Mouse (Mus musculus) midbrain, embryonic 12.5 days (tissue): ENCODE data around the gene Ttll9. TPM values are rescaled to one million over a fixed set of nuclear protein-coding genes. Genes with fewer than 3 reads are reported as not detected.
A peak's percentile ranks its signal among the peaks of the same experiment; 100 is the strongest.

Source experiments
- ATAC-seq: fragments of 200-750 bp; cut with Nextera tagmentation; 2 replicates; pipeline ENCODE4 v1.8.0; 2017; ENCODE audit warnings: low read depth, moderate TSS enrichment, moderate library complexity; ENCODE audit not compliant: low FRiP score
- H3K27ac ChIP-seq: fragments of 300-500 bp; sonication (generic); replicated peaks from 2 replicates; pipeline ENCODE4 v1.5.1; 2016; ENCODE audit warnings: mild to moderate bottlenecking
- H3K27me3 ChIP-seq: fragments of 300-500 bp; sonication (generic); 2 replicates; pipeline ENCODE4 v1.6.1; 2016; ENCODE audit warnings: mild to moderate bottlenecking
- H3K36me3 ChIP-seq: fragments of 300-500 bp; sonication (generic); 2 replicates; pipeline ENCODE4 v1.6.1; 2016
- H3K4me1 ChIP-seq: fragments of 300-500 bp; sonication (generic); 2 replicates; pipeline ENCODE4 v1.6.1; 2016
- H3K4me2 ChIP-seq: fragments of 300-500 bp; sonication (generic); replicated peaks from 2 replicates; pipeline ENCODE4 v1.6.1; 2016; ENCODE audit warnings: mild to moderate bottlenecking, moderate library complexity
- H3K4me3 ChIP-seq: fragments of 300-500 bp; sonication (generic); 2 replicates; pipeline ENCODE4 v1.5.1; 2016; ENCODE audit warnings: mild to moderate bottlenecking
- H3K9ac ChIP-seq: fragments of 300-500 bp; sonication (generic); replicated peaks from 2 replicates; pipeline ENCODE4 v1.6.1; 2016; ENCODE audit warnings: mild to moderate bottlenecking, moderate library complexity
- H3K9me3 ChIP-seq: fragments of 300-500 bp; sonication (generic); 2 replicates; pipeline ENCODE4 v1.6.1; 2016; ENCODE audit warnings: mild to moderate bottlenecking
- WGBS: fragments of 180-500 bp; shearing (Covaris S2); methylation state at CpG from one replicate; pipeline ENCODE4 v1.1.7; 2016; 5-methylcytosine and 5-hydroxymethylcytosine counted together
- polyA plus RNA-seq: library from polyadenylated mRNA; unstranded; fragments of >200 nt; fragmentation: Nextera tagmentation; extraction: Ambion mirVana; gene quantifications from 2 replicates; pipeline ENCODE4 v1.2.1, GENCODE M21; 2016

Ttll9 gene
- polyA plus RNA-seq, 1 experiment from 2014 or later: 1.7 TPM

GRCm38 (mm10) chr2:152991529-152991928, 29.2 kb downstream of the Ttll9 start:
- no peak for ATAC-seq
- Histone ChIP-seq H3K27me3 (no peaks in the 10 kb centered on the region), H3K27ac (no peak overlapping the region), H3K9ac (no peak overlapping the region), H3K4me3 (no peak overlapping the region), H3K36me3 (no peaks in the 10 kb centered on the region), H3K4me1 (no peaks in the 10 kb centered on the region), H3K4me2 (no peak overlapping the region), H3K9me3 (no peaks in the 10 kb centered on the region)
- WGBS: 97% methylated on average over 9 of the region's 9 CpGs

GRCm38 (mm10) chr2:152997046-152997445, 34.8 kb downstream of the Ttll9 start:
- H3K36me3 ChIP-seq: no peaks in the 10 kb centered on the region
- H3K4me1 ChIP-seq: no peaks in the 10 kb centered on the region
- H3K9ac ChIP-seq: no peak overlapping the region
- H3K9me3 ChIP-seq: no peaks in the 10 kb centered on the region
- no peak overlapping the region for H3K4me3 ChIP-seq
- WGBS: 80% methylated on average over 4 of the region's 4 CpGs
- peaks cover 4% of the 10 kb centered on the region; the same call in 1 of the 2 replicates for H3K27me3 ChIP-seq
- no peak for ATAC-seq
- H3K4me2 ChIP-seq: no peak overlapping the region
- H3K27ac ChIP-seq: no peak overlapping the region

GRCm38 (mm10) chr2:153002492-153003248, 40.4 kb downstream of the Ttll9 start:
- WGBS: 83% methylated on average over 15 of the region's 15 CpGs
- peaks cover 4% of the 10 kb centered on the region; the same call in 1 of the 2 replicates for H3K27me3 ChIP-seq
- no peak overlapping the region for H3K9ac ChIP-seq
- H3K4me2 ChIP-seq: no peak overlapping the region
- peaks cover 12% of the 10 kb centered on the region for H3K36me3 ChIP-seq
- H3K4me1 ChIP-seq: peaks cover 11% of the 10 kb centered on the region
- H3K4me3 ChIP-seq: no peak overlapping the region
- H3K27ac ChIP-seq: no peak overlapping the region
- H3K9me3 ChIP-seq: no peaks in the 10 kb centered on the region
- no peak for ATAC-seq

- no peak overlapping the region for H3K4me3 ChIP-seq
- 0 out of 2 replicates have a peak, but pooled peaks have one; percentile 27 for ATAC-seq
- no peaks in the 10 kb centered on the region for H3K27me3 ChIP-seq
- H3K9me3 ChIP-seq: no peaks in the 10 kb centered on the region
- peaks cover 11% of the 10 kb centered on the region for H3K4me1 ChIP-seq
- H3K27ac ChIP-seq: peak overlapping the region; percentile 15
- 46% methylated on average over 13 of the region's 13 CpGs for WGBS
- H3K9ac ChIP-seq: no peak overlapping the region
- H3K4me2 ChIP-seq: no peak overlapping the region
- H3K36me3 ChIP-seq: peaks cover 23% of the 10 kb centered on the region
Observed at GRCm38 (mm10) chr2:153003681-153004338, 41.5 kb downstream of the Ttll9 start.

- peaks cover 11% of the 10 kb centered on the region for H3K4me1 ChIP-seq
- 87% methylated on average over 3 of the region's 3 CpGs for WGBS
- no peaks in the 10 kb centered on the region for H3K9me3 ChIP-seq
- H3K4me3 ChIP-seq: no peak overlapping the region
- H3K9ac ChIP-seq: no peak overlapping the region
- H3K36me3 ChIP-seq: peaks cover 44% of the 10 kb centered on the region
- H3K4me2 ChIP-seq: no peak overlapping the region
- no peak overlapping the region for H3K27ac ChIP-seq
- no peaks in the 10 kb centered on the region for H3K27me3 ChIP-seq
- no peak for ATAC-seq
Observed at GRCm38 (mm10) chr2:153005981-153006380, 43.7 kb downstream of the Ttll9 start.

- Histone ChIP-seq H3K27me3 (no peaks in the 10 kb centered on the region), H3K36me3 (peaks cover 70% of the 10 kb centered on the region), H3K9me3 (no peaks in the 10 kb centered on the region), H3K27ac (no peak overlapping the region), H3K9ac (no peak overlapping the region), H3K4me2 (no peak overlapping the region), H3K4me1 (peaks cover 10% of the 10 kb centered on the region), H3K4me3 (no peak overlapping the region)
- 91% methylated on average over 12 of the region's 12 CpGs for WGBS
- no peak for ATAC-seq
Observed at GRCm38 (mm10) chr2:153009192-153009973, 47.1 kb downstream of the Ttll9 start.

GRCm38 (mm10) chr2:153013724-153014515, 51.6 kb downstream of the Ttll9 start:
- WGBS: 94% methylated on average over 11 of the region's 11 CpGs

GRCm38 (mm10) chr2:153014758-153015593, 52.7 kb downstream of the Ttll9 start, which contains the start of gene Pdrg1:
Gene Pdrg1 (minus strand): TSS chr2:153015427.
- peak within 1 kb of the TSS; percentile 93 for H3K4me3 ChIP-seq
- no peaks in the 10 kb centered on the region for H3K9me3 ChIP-seq
- H3K9ac ChIP-seq: peak within 1 kb of the TSS; percentile 90
- H3K4me2 ChIP-seq: peak within 1 kb of the TSS; percentile 98
- ATAC-seq: peak; percentile 94
- 1% methylated on average over 54 of the region's 54 CpGs for WGBS
- H3K27ac ChIP-seq: no peak within 1 kb of the TSS
- peaks cover 35% of the 10 kb centered on the region for H3K36me3 ChIP-seq
- peaks cover 20% of the 10 kb centered on the region for H3K4me1 ChIP-seq
- peaks cover 18% of the 10 kb centered on the region; the same call in 1 of the 2 replicates for H3K27me3 ChIP-seq

More at GRCm38 (mm10) chr2:153013724-153014515, 51.6 kb downstream of the Ttll9 start:
- peaks cover 20% of the 10 kb centered on the region for H3K4me1 ChIP-seq
- peak overlapping the region; percentile 98 for H3K4me2 ChIP-seq
- peaks cover 46% of the 10 kb centered on the region for H3K36me3 ChIP-seq
- peak overlapping the region; percentile 90; the same call in 1 of the 2 replicates for H3K9ac ChIP-seq
- no peaks in the 10 kb centered on the region for H3K9me3 ChIP-seq
- H3K27ac ChIP-seq: no peak overlapping the region
- no peak for ATAC-seq
- H3K4me3 ChIP-seq: peak overlapping the region; percentile 93
- H3K27me3 ChIP-seq: peaks cover 12% of the 10 kb centered on the region; the same call in 1 of the 2 replicates

- Histone ChIP-seq H3K9me3 (no peaks in the 10 kb centered on the region), H3K4me3 (no peak overlapping the region), H3K27ac (no peak overlapping the region), H3K4me2 (peak overlapping the region; percentile 98), H3K27me3 (peaks cover 23% of the 10 kb centered on the region; the same call in 1 of the 2 replicates), H3K9ac (no peak overlapping the region), H3K4me1 (peaks cover 20% of the 10 kb centered on the region), H3K36me3 (peaks cover 27% of the 10 kb centered on the region)
- ATAC-seq: no peak
- 44% methylated on average over 7 of the region's 8 CpGs for WGBS
Observed at GRCm38 (mm10) chr2:153015804-153016203, 53.5 kb downstream of the Ttll9 start.

- no peak for ATAC-seq
- Histone ChIP-seq H3K36me3 (peaks cover 18% of the 10 kb centered on the region), H3K4me2 (no peak overlapping the region), H3K27me3 (peaks cover 23% of the 10 kb centered on the region; the same call in 1 of the 2 replicates), H3K9me3 (no peaks in the 10 kb centered on the region), H3K4me1 (peaks cover 20% of the 10 kb centered on the region), H3K4me3 (no peak overlapping the region), H3K9ac (no peak overlapping the region), H3K27ac (no peak overlapping the region)
- 44% methylated on average over 5 of the region's 5 CpGs for WGBS
Observed at GRCm38 (mm10) chr2:153016786-153017185, 54.5 kb downstream of the Ttll9 start.
